Mouse (Mus musculus) heart, postnatal 0 days (tissue): ENCODE measurements at regions not wholly inside any gene's neighbourhood (a gene's known extent, or its start where the extent isn't known, plus 50 kb on each side); places are given as distances from the start of the nearest gene placed in this dataset.

ENCODE experiments used
- CTCF ChIP-seq: IDR thresholded peaks from 2 replicates; pipeline ENCODE4 v1.5.1; 2016; ENCODE audit warnings: antibody characterized with exemption, control low read depth, low read depth
- EP300 ChIP-seq: IDR thresholded peaks from 2 replicates; pipeline ENCODE4 v1.6.1; 2016; ENCODE audit warnings: antibody characterized with exemption, low read depth

- no peak for TF ChIP-seq CTCF
- TF ChIP-seq EP300 = no peak
Measured at GRCm38 (mm10) chr5:149906927-149907326, 111.5 kb upstream of the Rxfp2 start.
